Comparison of ENCODE assay signal across 8 mouse cellular contexts in the genomic region with DNA sequence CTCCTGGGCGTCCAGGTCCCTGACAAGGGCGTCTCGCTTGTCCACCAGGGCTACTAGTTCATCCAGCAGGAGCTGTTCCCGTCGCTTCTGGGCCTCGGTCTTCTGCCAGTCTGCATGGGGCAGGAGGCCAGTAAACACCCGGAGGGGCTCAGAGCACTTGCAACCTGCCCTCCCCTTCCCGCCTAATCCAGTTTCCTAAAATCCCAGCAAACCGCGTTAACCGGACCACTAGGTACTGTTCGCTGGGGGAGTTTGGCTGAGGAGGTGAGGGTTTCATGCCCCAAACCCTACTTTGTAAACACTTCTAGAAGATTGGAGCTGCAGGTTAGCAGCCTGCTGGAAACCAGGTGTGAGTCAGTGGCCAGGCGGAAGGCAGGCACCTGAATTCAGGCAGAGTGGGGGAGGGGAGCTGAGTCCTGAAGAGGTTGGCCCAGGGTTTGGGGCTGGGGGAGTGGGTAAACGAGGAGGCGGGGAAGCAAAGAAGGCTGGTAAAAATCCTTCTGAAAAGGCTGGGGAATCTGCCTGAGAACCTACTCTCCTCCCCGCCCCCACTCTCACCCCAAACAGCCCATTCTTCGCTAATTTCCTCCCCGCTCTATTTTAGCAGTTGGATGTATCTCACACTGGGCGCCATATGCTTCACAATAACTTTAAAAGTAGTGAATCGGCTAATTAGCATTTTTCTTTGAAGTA. TPM values are rescaled to one million over a fixed set of nuclear protein-coding genes. Genes with fewer than 3 reads are reported as not detected.
DNase-seq lines count a peak whose midpoint lies in the region; ATAC-seq and TF ChIP-seq lines count a peak whose summit lies in the region.

No protein-coding gene starts in this region.

- no peak overlapping the region for H3K27ac ChIP-seq in lung, embryonic 15.5 days
- peak overlapping the region; percentile 62 for H3K27ac ChIP-seq in forebrain, postnatal 0 days (ENCODE audit: low read depth, low read length)
- peak overlapping the region; percentile 74 for H3K27ac ChIP-seq in midbrain, embryonic 15.5 days

- 18% methylated on average over 20 of the region's 20 CpGs for WGBS in lung, embryonic 15.5 days
- WGBS in lung, adult 2 months, result 57% methylated on average over 20 of the region's 20 CpGs
- 16% methylated on average over 20 of the region's 20 CpGs for WGBS in forebrain, postnatal 0 days
- WGBS in midbrain, embryonic 15.5 days, result 9% methylated on average over 20 of the region's 20 CpGs

- peak overlapping the region; percentile 17 for H3K4me2 ChIP-seq in lung, embryonic 15.5 days
- H3K4me2 ChIP-seq in forebrain, postnatal 0 days (ENCODE audit: low read depth), result peak overlapping the region; percentile 44
- peak overlapping the region; percentile 38 for H3K4me2 ChIP-seq in midbrain, embryonic 15.5 days

- no peak for TF ChIP-seq CTCF in lung, adult 2 months (IDR thresholded peaks at IDR 0.05; ENCODE audit: insufficient read depth, low read length)
- TF ChIP-seq CTCF in forebrain, postnatal 0 days (IDR thresholded peaks at IDR 0.05; ENCODE audit: low read depth), result no peak

- peaks cover 23% of the 10 kb centered on the region for H3K4me1 ChIP-seq in lung, embryonic 15.5 days
- peaks cover 9% of the 10 kb centered on the region; the same call in 1 of the 2 replicates for H3K4me1 ChIP-seq in lung, adult 2 months (ENCODE audit: control insufficient read depth, insufficient read depth, low read length)
- peaks cover 6% of the 10 kb centered on the region; the same call in 1 of the 2 replicates for H3K4me1 ChIP-seq in forebrain, postnatal 0 days (ENCODE audit: insufficient read depth)
- H3K4me1 ChIP-seq in midbrain, embryonic 15.5 days, result peaks cover 33% of the 10 kb centered on the region

- no peaks in the 10 kb centered on the region for H3K36me3 ChIP-seq in lung, embryonic 15.5 days
- H3K36me3 ChIP-seq in forebrain, postnatal 0 days (ENCODE audit: insufficient read depth), result no peaks in the 10 kb centered on the region
- no peaks in the 10 kb centered on the region for H3K36me3 ChIP-seq in midbrain, embryonic 15.5 days (replicated peaks)

- peak; percentile 44 to 45 for DNase-seq in cerebellum, postnatal 14 days
- DNase-seq in cerebellum, postnatal 36 days, result no peak
- DNase-seq in lung, adult 2 months, result no peak
- peak; percentile 52 for DNase-seq in forebrain, postnatal 0 days
- no peak for DNase-seq in heart, postnatal 36 days

- intact Hi-C loops in heart, postnatal 36 days (cut with DNase I), result no loop called here

- TF ChIP-seq POLR2A in lung, adult 2 months (IDR thresholded peaks at IDR 0.05; ENCODE audit: borderline replicate concordance, extremely low read depth, low read depth, low read length), result no peak

- no peak for ATAC-seq in lung, embryonic 15.5 days (ENCODE audit: borderline replicate concordance, extremely low read depth, low FRiP score, low TSS enrichment)
- peak; percentile 1; the same call in 1 of the 2 replicates for ATAC-seq in forebrain, postnatal 0 days
- peak; percentile 1; the same call in 1 of the 2 replicates for ATAC-seq in midbrain, embryonic 15.5 days (replicated peaks)
- no peak for ATAC-seq in inflammation-experienced regulatory T-cells, adult 6 months

- H3K27me3 ChIP-seq in lung, embryonic 15.5 days, result peaks cover 70% of the 10 kb centered on the region
- peaks cover 32% of the 10 kb centered on the region for H3K27me3 ChIP-seq in forebrain, postnatal 0 days (ENCODE audit: insufficient read depth, low read length)
- H3K27me3 ChIP-seq in midbrain, embryonic 15.5 days (replicated peaks), result peaks cover 40% of the 10 kb centered on the region

- no peaks in the 10 kb centered on the region for H3K9me3 ChIP-seq in lung, embryonic 15.5 days
- no peaks in the 10 kb centered on the region for H3K9me3 ChIP-seq in forebrain, postnatal 0 days (ENCODE audit: low read length)
- H3K9me3 ChIP-seq in midbrain, embryonic 15.5 days, result no peaks in the 10 kb centered on the region

- H3K9ac ChIP-seq in lung, embryonic 15.5 days, result no peak overlapping the region
- H3K9ac ChIP-seq in forebrain, postnatal 0 days, result peak overlapping the region; percentile 31; the same call in 1 of the 2 replicates
- H3K9ac ChIP-seq in midbrain, embryonic 15.5 days, result no peak overlapping the region

- H3K4me3 ChIP-seq in lung, embryonic 15.5 days, result no peak overlapping the region
- H3K4me3 ChIP-seq in lung, adult 2 months (replicated peaks; ENCODE audit: extremely low read depth, low read depth, low read length), result no peak overlapping the region
- H3K4me3 ChIP-seq in forebrain, postnatal 0 days (ENCODE audit: low read depth, low read length), result peak overlapping the region; percentile 16
- peak overlapping the region; percentile 15 for H3K4me3 ChIP-seq in midbrain, embryonic 15.5 days

RNA-seq across cellular contexts. Expression of gene Otx1, which starts 4.5 kb away (rescaled TPM):
- 0.25 and 0.50 TPM in 2 replicates for polyA plus RNA-seq in lung, embryonic 15.5 days (2015; fragmentation: Nextera tagmentation; extraction: Ambion mirVana)
- polyA plus RNA-seq in lung, adult 2 months (2012; rRNA removed), result 0.70 and 1.5 TPM in 2 replicates
- total RNA-seq in forebrain, postnatal 0 days (2014; rRNA removed), result 2.3 and 3.9 TPM in 2 replicates
- 5.7 and 5.9 TPM in 2 replicates for polyA plus RNA-seq in forebrain, postnatal 0 days (2015; fragmentation: Nextera tagmentation; extraction: Ambion mirVana)
- 11.5 and 12.2 TPM in 2 replicates for polyA plus RNA-seq in midbrain, embryonic 15.5 days (2015; fragmentation: Nextera tagmentation; extraction: Ambion mirVana)
- not detected for polyA plus RNA-seq in inflammation-experienced regulatory T-cells, adult 6 months (2017; shearing (Covaris generic))
- total RNA-seq in heart, postnatal 36 days (2021), result not detected

Comparison
In these comparisons a context has a peak if more than half of its experiments do, and no peak if none do; other contexts are left out.
1. DNase-seq: peak in cerebellum, postnatal 14 days (2 of 2) and forebrain, postnatal 0 days (single experiment); none in cerebellum, postnatal 36 days (0 of 2), lung, adult 2 months (single experiment) and heart, postnatal 36 days (0 of 2).
2. ATAC-seq: peak in forebrain, postnatal 0 days (single experiment) and midbrain, embryonic 15.5 days (single experiment); none in lung, embryonic 15.5 days (single experiment) and inflammation-experienced regulatory T-cells, adult 6 months (single experiment).
3. H3K4me3 ChIP-seq: peak in forebrain, postnatal 0 days (single experiment) and midbrain, embryonic 15.5 days (single experiment); none in lung, embryonic 15.5 days (single experiment) and lung, adult 2 months (single experiment).
4. Peak in every context shown above with its lines, with median percentiles within 50 percentile points of each other: H3K4me2 ChIP-seq.